Mouse (Mus musculus) adrenal gland, postnatal 4 days (tissue): Measurements from ENCODE around the gene Lax1. TPM values are rescaled to one million over a fixed set of nuclear protein-coding genes. Genes with fewer than 3 reads are reported as not detected.
"Not testable (repeated sequence)": the region's sequence is repeated elsewhere in the genome, so short reads cannot be mapped to it uniquely, and the experiment has no call there.

Experiments used
- DNase-seq, 2 experiments: peaks; one replicate each; pipeline ENCODE4 v3.0.0; 2021 to 2022; ENCODE audit warnings: low spot score in 2 of 2, mixed read lengths in 2 of 2
- total RNA-seq, 2 experiments: library from RNA; stranded (reverse); gene quantifications; 2 replicates each; pipeline ENCODE4 v1.2.3; 2021

Lax1 gene
- total RNA-seq, 2 experiments from 2014 or later: 0.42 to 0.73 TPM

GRCm38 (mm10) chr1:133691046-133691445, 1.1 kb upstream of the Lax1 start:
- DNase-seq: no peak

GRCm38 (mm10) chr1:133688301-133688700, 1.6 kb downstream of the Lax1 start:
- DNase-seq: no peak

DNA sequence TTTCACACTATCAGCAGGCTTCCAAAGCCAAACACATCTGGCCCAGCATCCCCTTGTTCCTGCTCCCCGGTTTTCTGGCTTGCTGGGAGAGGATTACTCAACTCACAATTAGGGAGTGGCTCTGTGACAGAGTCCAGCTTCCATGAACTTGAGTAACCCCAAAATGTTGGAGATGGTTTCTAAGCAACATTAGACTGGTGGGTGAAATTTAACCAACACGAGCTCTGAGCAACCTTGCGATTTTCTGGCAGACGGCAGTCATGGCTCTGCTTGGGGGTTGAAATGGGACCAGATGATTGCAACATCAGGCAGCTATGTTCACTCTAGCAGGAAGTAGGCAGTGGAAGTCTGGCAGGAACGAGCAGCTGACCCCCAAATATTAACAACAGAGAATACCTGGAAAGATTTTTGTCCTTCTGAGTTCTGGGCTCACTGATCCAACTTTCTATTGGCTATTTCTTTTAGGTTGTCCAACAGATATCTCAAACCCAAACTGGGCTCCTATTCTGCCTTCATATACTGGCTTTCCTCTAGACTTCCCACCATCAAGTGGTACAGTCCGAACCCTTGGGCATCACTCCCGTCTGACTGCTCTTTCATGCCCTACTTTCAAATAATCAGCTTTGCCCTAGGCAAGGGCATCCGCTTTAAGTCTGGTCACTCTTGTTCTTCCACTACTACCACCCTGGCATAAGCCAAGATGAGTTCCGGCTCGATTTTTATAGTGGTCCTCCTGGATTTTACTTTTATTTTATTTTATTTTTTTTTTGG, 4.0 kb downstream of the Lax1 start:
- no peak for DNase-seq

- DNase-seq: no peak
Measured at GRCm38 (mm10) chr1:133671801-133672200, 18.1 kb downstream of the Lax1 start.

- DNase-seq: no peak
Measured at GRCm38 (mm10) chr1:133671266-133671665, 18.6 kb downstream of the Lax1 start.

- DNase-seq: no peak
Measured at GRCm38 (mm10) chr1:133670776-133671175, 19.1 kb downstream of the Lax1 start.

GRCm38 (mm10) chr1:133670190-133670589, 19.7 kb downstream of the Lax1 start:
- no peak for DNase-seq

GRCm38 (mm10) chr1:133668618-133669017, 21.3 kb downstream of the Lax1 start:
- DNase-seq: no peak

GRCm38 (mm10) chr1:133667721-133668120, 22.2 kb downstream of the Lax1 start:
- no peak for DNase-seq

GRCm38 (mm10) chr1:133665713-133666112, 24.2 kb downstream of the Lax1 start:
- DNase-seq: not testable (repeated sequence)

DNA sequence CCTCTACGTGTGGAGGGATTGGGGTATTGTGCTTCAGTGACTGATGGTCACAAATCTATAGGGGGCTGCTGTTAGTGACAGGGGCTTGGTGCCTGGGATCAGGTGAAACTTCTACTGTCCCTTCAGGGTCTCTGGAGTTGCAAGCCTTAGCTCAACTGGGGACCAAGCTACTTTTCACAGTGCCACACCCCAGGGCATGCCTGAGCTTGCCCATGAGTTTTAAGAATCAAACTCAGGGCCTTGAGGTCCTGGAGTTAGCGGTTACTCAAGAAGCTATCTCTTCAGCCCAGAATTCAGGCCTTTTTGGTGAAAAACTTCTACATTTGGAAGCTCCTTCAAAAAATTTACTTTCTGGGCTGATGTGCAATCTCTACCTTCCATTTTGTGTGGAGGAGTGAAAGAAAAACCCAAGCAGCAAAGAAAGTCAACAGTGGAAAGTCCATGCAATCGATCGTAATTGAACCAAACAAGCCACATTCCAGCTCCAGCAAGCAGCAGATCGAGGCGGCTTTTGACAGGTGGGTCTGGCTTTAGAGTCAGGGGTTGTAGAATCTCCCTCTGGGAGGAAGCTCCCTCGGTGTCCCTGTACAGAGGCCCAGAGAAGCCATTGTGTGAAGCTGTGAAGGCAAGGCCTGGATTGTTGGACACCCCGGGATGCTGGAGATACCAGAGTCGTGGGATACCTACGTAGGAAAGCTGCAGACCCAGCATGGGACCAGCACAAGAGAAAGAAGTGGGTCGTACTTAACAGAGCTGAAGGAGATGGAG, 25.5 kb downstream of the Lax1 start:
- no peak for DNase-seq

DNA sequence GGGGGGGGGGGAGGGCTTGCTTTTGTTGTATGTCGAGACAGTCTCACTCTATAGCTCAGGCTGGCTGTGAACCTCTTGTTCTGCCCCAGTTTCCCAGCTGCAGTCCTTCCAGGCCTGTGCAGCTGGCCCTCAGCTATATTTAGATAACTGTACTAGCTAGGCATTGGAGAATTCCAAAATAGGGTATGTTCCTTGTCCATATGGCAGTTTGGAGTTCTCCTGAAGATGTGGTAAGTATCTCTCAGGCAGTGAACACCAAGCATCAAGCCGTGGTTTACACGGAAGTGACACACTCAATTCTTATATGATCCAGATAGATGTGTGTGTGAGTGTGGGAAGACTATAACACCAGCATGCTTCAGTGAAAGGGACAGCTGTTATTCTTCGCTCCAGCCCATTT, 26.5 kb downstream of the Lax1 start:
- DNase-seq: no peak

DNA sequence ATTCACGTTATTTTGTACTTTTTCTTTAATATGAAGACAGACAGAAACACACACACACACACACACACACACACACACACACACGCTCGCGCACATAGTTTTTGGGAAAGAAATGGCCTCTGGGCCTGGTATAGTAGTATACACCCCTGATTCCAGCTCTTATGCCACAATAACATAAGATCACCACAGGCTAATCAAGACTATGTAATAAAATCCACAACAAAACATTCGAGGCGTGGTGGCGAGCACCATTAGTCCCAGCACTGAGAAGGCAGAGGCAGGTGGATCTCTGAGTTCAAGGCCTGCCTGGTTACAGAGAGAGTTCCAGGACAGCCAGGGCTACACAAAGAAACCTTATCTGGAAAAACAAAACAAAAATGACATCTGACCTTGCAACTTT, 27.0 kb downstream of the Lax1 start:
- DNase-seq: no peak

DNA sequence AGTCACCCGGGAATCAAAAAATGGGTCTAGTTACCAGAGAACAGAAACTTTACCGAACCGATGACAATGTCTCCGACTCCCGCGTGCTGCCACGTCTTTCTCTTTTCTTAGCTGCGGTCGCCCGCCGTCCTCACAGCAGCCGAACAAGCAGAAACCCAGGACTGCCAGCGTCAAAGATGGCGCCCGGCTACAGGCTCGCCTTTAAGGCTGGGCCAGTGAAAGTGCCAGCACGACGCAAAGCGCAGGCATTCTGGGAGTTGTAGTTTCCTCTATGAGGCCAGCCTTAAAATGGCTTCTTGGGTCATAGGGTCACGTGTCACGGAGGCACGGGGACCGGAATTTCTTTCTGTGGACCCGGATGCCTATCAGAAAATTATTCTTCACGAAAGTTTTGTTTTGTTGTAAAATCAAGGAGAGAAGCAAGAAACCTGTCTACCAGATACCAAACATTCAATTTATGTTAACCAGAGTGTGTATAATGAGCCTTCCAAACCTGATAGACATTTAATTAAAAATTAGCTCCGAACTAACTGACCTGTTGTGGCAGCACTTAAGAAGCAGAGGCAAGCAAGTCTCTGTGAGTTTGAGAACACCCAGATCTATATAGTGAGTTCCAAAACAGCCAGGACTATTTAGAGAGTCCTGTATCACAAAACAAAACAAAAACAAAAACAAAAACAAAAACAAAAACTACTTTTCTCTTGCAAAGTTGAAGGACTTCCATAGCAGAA, 28.5 kb downstream of the Lax1 start, which contains the start of gene Gm38394:
Gene Gm38394, minus strand, starts transcription at position 116 of the 731 bp plus-strand sequence.
- DNase-seq: peak; percentile 74 to 83

- DNase-seq: peak; percentile 31 to 56
Measured at GRCm38 (mm10) chr1:133660466-133661202, 29.3 kb downstream of the Lax1 start, which contains the start of gene Zbed6. Gene Zbed6, minus strand, starts transcription at chr1:133660885.

GRCm38 (mm10) chr1:133658878-133659277, 31.0 kb downstream of the Lax1 start:
- DNase-seq: no peak

- DNase-seq: no peak
Measured at GRCm38 (mm10) chr1:133656811-133657210, 33.1 kb downstream of the Lax1 start.

DNA sequence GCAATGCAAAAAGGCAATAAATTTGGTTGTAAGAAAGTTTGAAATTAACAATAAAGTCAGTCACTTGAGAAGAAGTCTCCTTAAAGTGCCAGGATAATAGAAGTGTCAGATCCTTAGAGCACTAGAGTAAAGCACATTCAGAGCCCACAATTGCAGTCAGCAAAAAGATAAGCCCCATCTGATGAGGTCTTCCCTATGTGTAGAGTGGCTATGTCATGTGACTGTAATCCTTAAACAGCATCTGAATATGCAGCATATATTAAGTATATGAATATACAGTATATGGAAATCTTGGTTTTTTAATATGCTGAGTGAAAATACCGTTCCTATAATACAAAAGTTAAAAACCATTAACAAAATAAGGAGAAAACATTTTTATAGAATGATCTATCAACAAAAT, 36.9 kb downstream of the Lax1 start:
- DNase-seq: no peak

DNA sequence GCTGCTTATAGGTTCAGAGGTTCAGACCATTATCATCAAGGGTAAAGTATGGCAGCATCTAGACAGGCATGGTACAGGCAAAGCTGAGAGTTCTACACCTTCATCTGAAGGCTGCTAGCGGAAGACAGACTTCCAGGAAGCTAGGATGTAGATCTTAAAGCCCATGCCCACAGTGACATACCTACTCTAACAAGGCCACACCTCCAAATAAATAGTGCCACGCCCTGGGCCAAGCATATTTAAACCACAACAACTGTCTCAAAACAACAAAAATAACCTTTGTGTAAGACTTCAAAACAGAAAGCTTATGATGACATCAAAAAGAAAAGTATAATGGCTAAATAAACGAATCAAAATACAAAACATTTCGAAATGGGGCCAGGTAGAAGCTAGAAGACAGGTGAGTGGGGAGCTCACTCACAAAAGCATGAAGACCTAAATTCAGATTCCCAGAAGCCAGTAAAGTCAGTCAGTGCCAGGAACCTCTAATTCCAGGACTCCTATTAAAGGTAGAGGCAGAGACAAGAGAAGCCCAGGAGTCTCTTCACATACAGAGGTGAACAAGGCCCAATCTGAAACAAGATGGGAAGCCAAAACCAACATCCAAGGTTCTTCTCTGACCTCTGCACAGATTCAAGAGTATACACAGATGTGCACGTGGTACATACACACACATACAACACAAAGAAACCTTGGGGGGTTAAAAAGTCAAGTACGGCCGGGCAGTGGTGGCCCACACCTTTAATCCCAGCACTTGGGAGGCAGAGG, 39.4 kb downstream of the Lax1 start:
- DNase-seq: no peak

GRCm38 (mm10) chr1:133645652-133646051, 44.3 kb downstream of the Lax1 start:
- DNase-seq: no peak
